In the genomic region with DNA sequence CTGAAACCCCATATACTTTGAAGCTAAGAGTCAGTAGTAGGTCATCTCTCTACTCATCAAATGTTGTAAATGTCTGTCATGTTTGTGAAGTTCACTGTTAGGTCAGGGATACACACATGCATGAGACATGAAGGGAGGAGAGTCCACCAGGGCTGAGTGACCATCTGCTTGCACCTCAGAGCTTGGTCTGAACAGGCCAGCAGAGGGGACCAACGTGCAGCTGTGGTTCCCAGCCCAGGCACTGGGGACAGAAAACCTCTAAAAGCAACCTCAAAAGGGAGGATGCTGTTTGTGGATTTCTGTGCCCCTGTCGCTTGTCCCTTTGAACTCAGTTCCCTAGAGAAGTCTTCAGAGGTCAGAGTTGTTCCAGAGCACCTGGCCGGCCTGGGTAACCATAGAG, we compare ENCODE assay signal across 9 mouse cellular contexts. TPM values are rescaled to one million over a fixed set of nuclear protein-coding genes. Genes with fewer than 3 reads are reported as not detected.
DNase-seq lines count a peak whose midpoint lies in the region; ATAC-seq and TF ChIP-seq lines count a peak whose summit lies in the region.
"Had no signal": no experiment of that assay in that cellular context is flagged by ENCODE, and none has a peak within 500 bp of the region (broad histone marks: within the 10 kb centered on the region; RNA-seq: fewer than 3 reads in every experiment).

No protein-coding gene starts in this region.

- ATAC-seq in embryonic facial prominence, embryonic 13.5 days (ENCODE audit: insufficient number of reproducible peaks, insufficient read depth, low FRiP score, low TSS enrichment, low read depth) = no peak
- ATAC-seq in forebrain, postnatal 0 days = no peak
- no peak for ATAC-seq in midbrain, embryonic 13.5 days
- ATAC-seq in CD4-positive, CD25-positive, alpha-beta regulatory T cell, adult 4 months = no peak

- peak overlapping the region; percentile 21; the same call in 1 of the 2 replicates for H3K4me2 ChIP-seq in embryonic facial prominence, embryonic 13.5 days
- H3K4me2 ChIP-seq in forebrain, postnatal 0 days (ENCODE audit: low read depth) = peak overlapping the region; percentile 79; the same call in 1 of the 2 replicates
- H3K4me2 ChIP-seq in midbrain, embryonic 13.5 days (replicated peaks) = peak overlapping the region; percentile 94

- no peak for DNase-seq in left cerebral cortex, adult 2 months (ENCODE audit: extremely low spot score in 1 of 2, low spot score in 2 of 2)
- no peak for DNase-seq in left cerebral cortex, adult 9 months (ENCODE audit: low spot score in 2 of 2)
- no peak for DNase-seq in forebrain, postnatal 0 days
- DNase-seq in layer of hippocampus, adult 9-10 months (ENCODE audit: low spot score) = no peak
- DNase-seq in natural killer cell, adult 2 months (ENCODE audit: low spot score in 2 of 2) = no peak

- H3K9ac ChIP-seq in embryonic facial prominence, embryonic 13.5 days = no peak overlapping the region
- H3K9ac ChIP-seq in forebrain, postnatal 0 days = no peak overlapping the region
- H3K9ac ChIP-seq in midbrain, embryonic 13.5 days (replicated peaks) = 0 out of 2 replicates have a peak overlapping the region, but pooled peaks have one; percentile 19

- peak overlapping the region; percentile 9 for H3K27ac ChIP-seq in left cerebral cortex, adult 2 months
- peak overlapping the region; percentile 93 for H3K27ac ChIP-seq in embryonic facial prominence, embryonic 13.5 days
- no peak overlapping the region for H3K27ac ChIP-seq in forebrain, postnatal 0 days (ENCODE audit: low read depth, low read length)
- peak overlapping the region; percentile 96; the same call in 1 of the 2 replicates for H3K27ac ChIP-seq in midbrain, embryonic 13.5 days

- H3K27me3 ChIP-seq in embryonic facial prominence, embryonic 13.5 days = no peaks in the 10 kb centered on the region
- no peaks in the 10 kb centered on the region for H3K27me3 ChIP-seq in forebrain, postnatal 0 days (ENCODE audit: insufficient read depth, low read length)
- H3K27me3 ChIP-seq in midbrain, embryonic 13.5 days = no peaks in the 10 kb centered on the region

- TF ChIP-seq CTCF in left cerebral cortex, adult 2 months (IDR thresholded peaks at IDR 0.05) = peak; percentile 7
- peak; percentile 32 for TF ChIP-seq CTCF in forebrain, postnatal 0 days (IDR thresholded peaks at IDR 0.05; ENCODE audit: low read depth)

- 68% methylated on average over 3 of the region's 3 CpGs for WGBS in embryonic facial prominence, embryonic 13.5 days
- 72% methylated on average over 3 of the region's 3 CpGs for WGBS in forebrain, postnatal 0 days
- whole genome bisulfite sequencing in midbrain, embryonic 13.5 days = 60% methylated on average over 3 of the region's 3 CpGs

- no peaks in the 10 kb centered on the region for H3K36me3 ChIP-seq in embryonic facial prominence, embryonic 13.5 days
- no peaks in the 10 kb centered on the region for H3K36me3 ChIP-seq in forebrain, postnatal 0 days (ENCODE audit: insufficient read depth)
- H3K36me3 ChIP-seq in midbrain, embryonic 13.5 days = no peaks in the 10 kb centered on the region
- H3K36me3 ChIP-seq: liver, embryonic 15.5 days had no signal

- peaks cover 29% of the 10 kb centered on the region for H3K4me1 ChIP-seq in embryonic facial prominence, embryonic 13.5 days
- peaks cover 12% of the 10 kb centered on the region for H3K4me1 ChIP-seq in forebrain, postnatal 0 days (ENCODE audit: insufficient read depth)
- peaks cover 38% of the 10 kb centered on the region for H3K4me1 ChIP-seq in midbrain, embryonic 13.5 days (replicated peaks)

- no peaks in the 10 kb centered on the region for H3K9me3 ChIP-seq in embryonic facial prominence, embryonic 13.5 days
- no peaks in the 10 kb centered on the region for H3K9me3 ChIP-seq in forebrain, postnatal 0 days (ENCODE audit: low read length)
- H3K9me3 ChIP-seq in midbrain, embryonic 13.5 days = no peaks in the 10 kb centered on the region
- H3K9me3 ChIP-seq: liver, embryonic 15.5 days had no signal

- intact Hi-C loops in left cerebral cortex, adult 2 months (cut with DNase I) = no loop called here

- H3K4me3 ChIP-seq in left cerebral cortex, adult 2 months = peak overlapping the region; percentile 69; the same call in 1 of the 2 replicates
- H3K4me3 ChIP-seq in embryonic facial prominence, embryonic 13.5 days = peak overlapping the region; percentile 77; the same call in 1 of the 2 replicates
- H3K4me3 ChIP-seq in forebrain, postnatal 0 days (ENCODE audit: low read depth, low read length) = no peak overlapping the region
- peak overlapping the region; percentile 75 for H3K4me3 ChIP-seq in midbrain, embryonic 13.5 days (replicated peaks)

RNA-seq across cellular contexts. Expression of a gene that starts 2.0 kb away (rescaled TPM):
- total RNA-seq in left cerebral cortex, adult 2 months (2021) = 10 to 100 TPM; 20.8 to 25.3 TPM
- 34.8 and 43.3 TPM in 2 replicates for polyA plus RNA-seq in embryonic facial prominence, embryonic 13.5 days (2015; fragmentation: Nextera tagmentation; extraction: Ambion mirVana)
- 53.4 and 84.0 TPM in 2 replicates for total RNA-seq in forebrain, postnatal 0 days (2014; rRNA removed)
- polyA plus RNA-seq in forebrain, postnatal 0 days (2015; fragmentation: Nextera tagmentation; extraction: Ambion mirVana) = 66.7 and 73.9 TPM in 2 replicates
- polyA plus RNA-seq in midbrain, embryonic 13.5 days (2015; fragmentation: Nextera tagmentation; extraction: Ambion mirVana) = 45.9 and 47.5 TPM in 2 replicates
- polyA plus RNA-seq in CD4-positive, CD25-positive, alpha-beta regulatory T cell, adult 4 months (2017; shearing (Covaris generic)) = 10 to 100 TPM; 12.6 to 20.0 TPM

RNA-seq across cellular contexts. Expression of a gene that starts 12.5 kb away (rescaled TPM):
- total RNA-seq in left cerebral cortex, adult 2 months (2021) = 1 to 10 TPM; 6.6 to 7.1 TPM
- 118 and 120 TPM in 2 replicates for polyA plus RNA-seq in embryonic facial prominence, embryonic 13.5 days (2015; fragmentation: Nextera tagmentation; extraction: Ambion mirVana)
- 14.2 and 17.9 TPM in 2 replicates for total RNA-seq in forebrain, postnatal 0 days (2014; rRNA removed)
- 37.9 and 40.6 TPM in 2 replicates for polyA plus RNA-seq in forebrain, postnatal 0 days (2015; fragmentation: Nextera tagmentation; extraction: Ambion mirVana)
- 30.7 and 33.8 TPM in 2 replicates for polyA plus RNA-seq in midbrain, embryonic 13.5 days (2015; fragmentation: Nextera tagmentation; extraction: Ambion mirVana)
- polyA plus RNA-seq in CD4-positive, CD25-positive, alpha-beta regulatory T cell, adult 4 months (2017; shearing (Covaris generic)) = 100 to 1,000 TPM; 801 to 968 TPM

RNA-seq across cellular contexts. Expression of a gene that starts 15.3 kb away (rescaled TPM):
- 1 to 10 TPM; 1.0 to 1.6 TPM for total RNA-seq in left cerebral cortex, adult 2 months (2021)
- 1.2 TPM in 2 replicates for polyA plus RNA-seq in embryonic facial prominence, embryonic 13.5 days (2015; fragmentation: Nextera tagmentation; extraction: Ambion mirVana)
- 0.23 TPM in 1 of 2 replicates, not detected in the other for total RNA-seq in forebrain, postnatal 0 days (2014; rRNA removed)
- polyA plus RNA-seq in forebrain, postnatal 0 days (2015; fragmentation: Nextera tagmentation; extraction: Ambion mirVana) = not detected in 2 replicates
- not detected in 2 replicates for polyA plus RNA-seq in midbrain, embryonic 13.5 days (2015; fragmentation: Nextera tagmentation; extraction: Ambion mirVana)
- polyA plus RNA-seq in CD4-positive, CD25-positive, alpha-beta regulatory T cell, adult 4 months (2017; shearing (Covaris generic)) = 1 to 10 TPM; 2.6 to 5.2 TPM

RNA-seq across cellular contexts. Expression of a gene that starts 23.4 kb away (rescaled TPM):
- not detected for total RNA-seq in left cerebral cortex, adult 2 months (2021)
- 0.31 TPM in 1 of 2 replicates, not detected in the other for polyA plus RNA-seq in embryonic facial prominence, embryonic 13.5 days (2015; fragmentation: Nextera tagmentation; extraction: Ambion mirVana)
- 0.67 TPM in 1 of 2 replicates, not detected in the other for total RNA-seq in forebrain, postnatal 0 days (2014; rRNA removed)
- not detected in 2 replicates for polyA plus RNA-seq in forebrain, postnatal 0 days (2015; fragmentation: Nextera tagmentation; extraction: Ambion mirVana)
- not detected in 2 replicates for polyA plus RNA-seq in midbrain, embryonic 13.5 days (2015; fragmentation: Nextera tagmentation; extraction: Ambion mirVana)
- polyA plus RNA-seq in CD4-positive, CD25-positive, alpha-beta regulatory T cell, adult 4 months (2017; shearing (Covaris generic)) = under 1 TPM in 1 of 2 experiments, not detected in 1; 0.77 TPM
- polyA plus RNA-seq: liver, embryonic 15.5 days had no signal

RNA-seq across cellular contexts. Expression of a gene that starts 30.7 kb away (rescaled TPM):
- 10 to 100 TPM; 37.6 to 37.9 TPM for total RNA-seq in left cerebral cortex, adult 2 months (2021)
- 51.1 and 51.3 TPM in 2 replicates for polyA plus RNA-seq in embryonic facial prominence, embryonic 13.5 days (2015; fragmentation: Nextera tagmentation; extraction: Ambion mirVana)
- total RNA-seq in forebrain, postnatal 0 days (2014; rRNA removed) = 32.1 TPM in 2 replicates
- polyA plus RNA-seq in forebrain, postnatal 0 days (2015; fragmentation: Nextera tagmentation; extraction: Ambion mirVana) = 26.2 and 26.5 TPM in 2 replicates
- 37.8 and 38.1 TPM in 2 replicates for polyA plus RNA-seq in midbrain, embryonic 13.5 days (2015; fragmentation: Nextera tagmentation; extraction: Ambion mirVana)
- 10 to 100 TPM; 27.3 to 31.0 TPM for polyA plus RNA-seq in CD4-positive, CD25-positive, alpha-beta regulatory T cell, adult 4 months (2017; shearing (Covaris generic))

Comparison
In these comparisons a context has a peak if more than half of its experiments do, and no peak if none do; other contexts are left out.
1. H3K4me2 ChIP-seq: peak in every context shown above with its lines; median percentile 94 in midbrain, embryonic 13.5 days; 79 in forebrain, postnatal 0 days; 21 in embryonic facial prominence, embryonic 13.5 days.